Mouse (Mus musculus) kidney, postnatal 0 days (tissue): Measurements from ENCODE around the gene Psmb3. TPM values are rescaled to one million over a fixed set of nuclear protein-coding genes. Genes with fewer than 3 reads are reported as not detected.

Source experiments
- ATAC-seq: fragments of 200-750 bp; cut with Nextera tagmentation; replicated peaks from 2 replicates; pipeline ENCODE4 v1.8.0; 2017; ENCODE audit warnings: low read depth, moderate number of reproducible peaks, moderate TSS enrichment, moderate library complexity; ENCODE audit not compliant: low FRiP score
- DNase-seq: peaks from one replicate; pipeline ENCODE4 v3.0.0-alpha.2; 2016; ENCODE audit warnings: low spot score
- H3K27ac ChIP-seq: fragments of 300-500 bp; sonication (generic); 2 replicates; pipeline ENCODE4 v1.5.1; 2014; ENCODE audit warnings: mild to moderate bottlenecking
- H3K27me3 ChIP-seq: fragments of 300-500 bp; sonication (generic); 2 replicates; pipeline ENCODE4 v1.6.1; 2014; ENCODE audit warnings: low read length, mixed read lengths; ENCODE audit not compliant: insufficient read depth
- H3K36me3 ChIP-seq: fragments of 300-500 bp; sonication (generic); 2 replicates; pipeline ENCODE4 v1.6.1; 2014; ENCODE audit warnings: low read length, mixed read lengths; ENCODE audit not compliant: insufficient read depth
- H3K4me1 ChIP-seq: fragments of 300-500 bp; sonication (generic); replicated peaks from 2 replicates; pipeline ENCODE4 v1.6.1; 2014; ENCODE audit warnings: antibody characterized with exemption, low read length, mixed read lengths; ENCODE audit not compliant: insufficient read depth
- H3K4me2 ChIP-seq: fragments of 300-500 bp; sonication (generic); 2 replicates; pipeline ENCODE4 v1.6.1; 2014; ENCODE audit warnings: mild to moderate bottlenecking, low read length, moderate library complexity, mixed read lengths
- H3K4me3 ChIP-seq: fragments of 300-500 bp; sonication (generic); replicated peaks from 2 replicates; pipeline ENCODE4 v1.5.1; 2014; ENCODE audit warnings: low read depth, low read length
- H3K9ac ChIP-seq: fragments of 300-500 bp; sonication (generic); 2 replicates; pipeline ENCODE4 v1.6.1; 2014; ENCODE audit warnings: low read depth, low read length
- H3K9me3 ChIP-seq: fragments of 300-500 bp; sonication (generic); replicated peaks from 2 replicates; pipeline ENCODE4 v1.6.1; 2016; ENCODE audit warnings: low read length, inconsistent platforms, mixed read lengths
- CTCF ChIP-seq: IDR thresholded peaks from 2 replicates; pipeline ENCODE4 v1.5.1; 2016; ENCODE audit warnings: antibody characterized with exemption, low read depth, mild to moderate bottlenecking, moderate library complexity
- WGBS: fragments of 180-500 bp; shearing (Covaris S2); extraction: QIAGEN DNeasy Blood & Tissue Kit; methylation state at CpG from one replicate; pipeline ENCODE4 v1.1.7; 2014; 5-methylcytosine and 5-hydroxymethylcytosine counted together
- polyA plus RNA-seq: library from polyadenylated mRNA; unstranded; fragments of >200 nt; fragmentation: Nextera tagmentation; extraction: Ambion mirVana; gene quantifications from 2 replicates; pipeline ENCODE4 v1.2.1, GENCODE M21; 2015

Gene Psmb3
- polyA plus RNA-seq, 1 experiment from 2014 or later, result 541 TPM

- no peaks in the 10 kb centered on the region for H3K9me3 ChIP-seq
Measured at GRCm38 (mm10) chr11:97689861-97690260, 13.3 kb upstream of the Psmb3 start.

GRCm38 (mm10) chr11:97694435-97694834, 8.8 kb upstream of the Psmb3 start:
- peaks cover 28% of the 10 kb centered on the region for H3K36me3 ChIP-seq

More at GRCm38 (mm10) chr11:97689861-97690260, 13.3 kb upstream of the Psmb3 start:
- peaks cover 28% of the 10 kb centered on the region for H3K36me3 ChIP-seq
- WGBS, result 25% methylated on average over 10 of the region's 10 CpGs
- no peaks in the 10 kb centered on the region for H3K27me3 ChIP-seq
- H3K4me1 ChIP-seq, result peaks cover 22% of the 10 kb centered on the region; the same call in 1 of the 2 replicates
- H3K4me3 ChIP-seq, result no peak overlapping the region
- peak; percentile 78 for DNase-seq
- H3K27ac ChIP-seq, result no peak overlapping the region
- peak; percentile 90 for TF ChIP-seq CTCF
- H3K4me2 ChIP-seq, result no peak overlapping the region
- no peak for ATAC-seq
- H3K9ac ChIP-seq, result no peak overlapping the region

GRCm38 (mm10) chr11:97694921-97695711, 8.1 kb upstream of the Psmb3 start:
- H3K4me3 ChIP-seq, result no peak overlapping the region
- H3K36me3 ChIP-seq, result peaks cover 28% of the 10 kb centered on the region
- 56% methylated on average over 17 of the region's 17 CpGs for WGBS
- no peak overlapping the region for H3K27ac ChIP-seq
- no peak for ATAC-seq
- H3K9ac ChIP-seq, result peak overlapping the region; percentile 18; the same call in 1 of the 2 replicates
- TF ChIP-seq CTCF, result no peak
- peaks cover 26% of the 10 kb centered on the region for H3K4me1 ChIP-seq
- no peaks in the 10 kb centered on the region for H3K27me3 ChIP-seq
- no peaks in the 10 kb centered on the region for H3K9me3 ChIP-seq
- peak; percentile 67 for DNase-seq
- no peak overlapping the region for H3K4me2 ChIP-seq

More at GRCm38 (mm10) chr11:97694435-97694834, 8.8 kb upstream of the Psmb3 start:
- Histone ChIP-seq H3K27ac (no peak overlapping the region), H3K4me1 (peaks cover 26% of the 10 kb centered on the region), H3K9ac (no peak overlapping the region), H3K9me3 (no peaks in the 10 kb centered on the region), H3K4me3 (no peak overlapping the region), H3K27me3 (no peaks in the 10 kb centered on the region), H3K4me2 (no peak overlapping the region)
- no peak for DNase-seq
- no peak for TF ChIP-seq CTCF
- 75% methylated on average over 4 of the region's 4 CpGs for WGBS
- ATAC-seq, result no peak

GRCm38 (mm10) chr11:97695712-97696401, 7.3 kb upstream of the Psmb3 start:
- Histone ChIP-seq H3K4me3 (no peak overlapping the region), H3K4me2 (no peak overlapping the region), H3K27ac (no peak overlapping the region), H3K27me3 (no peaks in the 10 kb centered on the region), H3K36me3 (peaks cover 25% of the 10 kb centered on the region), H3K4me1 (peaks cover 27% of the 10 kb centered on the region), H3K9me3 (no peaks in the 10 kb centered on the region), H3K9ac (0 out of 2 replicates have a peak overlapping the region, but pooled peaks have one; percentile 18)
- DNase-seq, result no peak
- no peak for TF ChIP-seq CTCF
- 45% methylated on average over 9 of the region's 9 CpGs for WGBS
- no peak for ATAC-seq

- H3K36me3 ChIP-seq, result peaks cover 17% of the 10 kb centered on the region
- H3K9me3 ChIP-seq, result no peaks in the 10 kb centered on the region
- no peaks in the 10 kb centered on the region for H3K27me3 ChIP-seq
- H3K27ac ChIP-seq, result no peak overlapping the region
- no peak overlapping the region for H3K4me3 ChIP-seq
- H3K4me1 ChIP-seq, result peaks cover 35% of the 10 kb centered on the region
- no peak overlapping the region for H3K9ac ChIP-seq
- 72% methylated on average over 8 of the region's 8 CpGs for WGBS
- H3K4me2 ChIP-seq, result no peak overlapping the region
- ATAC-seq (no peak), DNase-seq (no peak)
- TF ChIP-seq CTCF, result no peak
Measured at GRCm38 (mm10) chr11:97696669-97697068, 6.5 kb upstream of the Psmb3 start.

GRCm38 (mm10) chr11:97697199-97697890, 5.9 kb upstream of the Psmb3 start:
- no peak overlapping the region for H3K9ac ChIP-seq
- no peak for TF ChIP-seq CTCF
- peaks cover 11% of the 10 kb centered on the region; the same call in 1 of the 2 replicates for H3K36me3 ChIP-seq
- DNase-seq (no peak), ATAC-seq (no peak)
- H3K27me3 ChIP-seq, result no peaks in the 10 kb centered on the region
- peak overlapping the region; percentile 93 for H3K4me2 ChIP-seq
- peaks cover 35% of the 10 kb centered on the region for H3K4me1 ChIP-seq
- WGBS, result 43% methylated on average over 11 of the region's 11 CpGs
- no peaks in the 10 kb centered on the region for H3K9me3 ChIP-seq
- peak overlapping the region; percentile 93 for H3K4me3 ChIP-seq
- peak overlapping the region; percentile 98; the same call in 1 of the 2 replicates for H3K27ac ChIP-seq
